Mouse (Mus musculus) liver, embryonic 15.5 days (tissue): ENCODE results near the gene Adh1. TPM values are rescaled to one million over a fixed set of nuclear protein-coding genes. Genes with fewer than 3 reads are reported as not detected.
A peak's percentile ranks its signal among the peaks of the same experiment; 100 is the strongest.

ENCODE experiments used
- ATAC-seq: fragments of 200-750 bp; cut with Nextera tagmentation; 2 replicates; pipeline ENCODE4 v1.8.0; 2017; ENCODE audit warnings: moderate number of reproducible peaks, mild to moderate bottlenecking, moderate library complexity; ENCODE audit not compliant: insufficient read depth
- H3K27ac ChIP-seq: fragments of 300-500 bp; sonication (generic); replicated peaks from 2 replicates; pipeline ENCODE4 v1.5.1; 2015; ENCODE audit warnings: mild to moderate bottlenecking, inconsistent platforms
- H3K27me3 ChIP-seq: fragments of 300-500 bp; sonication (generic); 2 replicates; pipeline ENCODE4 v1.6.1; 2015; ENCODE audit warnings: mild to moderate bottlenecking, inconsistent platforms
- H3K36me3 ChIP-seq: fragments of 300-500 bp; sonication (generic); replicated peaks from 2 replicates; pipeline ENCODE4 v1.6.1; 2015; ENCODE audit warnings: moderate library complexity, mild to moderate bottlenecking, inconsistent platforms
- H3K4me1 ChIP-seq: fragments of 300-500 bp; sonication (generic); replicated peaks from 2 replicates; pipeline ENCODE4 v1.6.1; 2015; ENCODE audit warnings: inconsistent platforms
- H3K4me2 ChIP-seq: fragments of 300-500 bp; sonication (generic); 2 replicates; pipeline ENCODE4 v1.6.1; 2015; ENCODE audit warnings: moderate library complexity, mild to moderate bottlenecking, inconsistent platforms
- H3K4me3 ChIP-seq: fragments of 300-500 bp; sonication (generic); replicated peaks from 2 replicates; pipeline ENCODE4 v1.5.1; 2015; ENCODE audit warnings: mild to moderate bottlenecking, inconsistent platforms
- H3K9ac ChIP-seq: fragments of 300-500 bp; sonication (generic); 2 replicates; pipeline ENCODE4 v1.6.1; 2015; ENCODE audit warnings: moderate library complexity, mild to moderate bottlenecking, inconsistent platforms
- H3K9me3 ChIP-seq: fragments of 300-500 bp; sonication (generic); replicated peaks from 2 replicates; pipeline ENCODE4 v1.6.1; 2016; ENCODE audit warnings: inconsistent platforms
- WGBS: fragments of 180-500 bp; shearing (Covaris S2); methylation state at CpG from one replicate; pipeline ENCODE4 v1.1.7; 2015; ENCODE audit warnings: mixed read lengths; ENCODE audit not compliant: insufficient replicate concordance; 5-methylcytosine and 5-hydroxymethylcytosine counted together
- polyA plus RNA-seq: library from polyadenylated mRNA; unstranded; fragments of >200 nt; fragmentation: Nextera tagmentation; extraction: Ambion mirVana; gene quantifications from 2 replicates; pipeline ENCODE4 v1.2.1, GENCODE M21; 2015

Adh1 gene
- polyA plus RNA-seq = 37.2 and 68.3 TPM in 2 replicates

- Histone ChIP-seq H3K4me3 (no peak within 1 kb of the TSS), H3K4me2 (no peak within 1 kb of the TSS), H3K9me3 (no peaks in the 10 kb centered on the region), H3K4me1 (0 out of 2 replicates have a peak, but pooled peaks cover 5% of the 10 kb centered on the region), H3K9ac (no peak within 1 kb of the TSS), H3K27ac (no peak within 1 kb of the TSS), H3K27me3 (no peaks in the 10 kb centered on the region), H3K36me3 (no peaks in the 10 kb centered on the region)
- 62% methylated on average over 11 of the region's 11 CpGs for WGBS
- no peak for ATAC-seq
Measured at GRCm38 (mm10) chr3:138260721-138261669, at the start of gene Adh1. Gene Adh1, plus strand, starts transcription at chr3:138260991.

GRCm38 (mm10) chr3:138212431-138212951 lies 48.3 kb upstream of the Adh1 start:
- H3K4me3 ChIP-seq = no peak overlapping the region
- WGBS = 70% methylated on average over 4 of the region's 4 CpGs
- H3K9me3 ChIP-seq = no peaks in the 10 kb centered on the region
- no peak for ATAC-seq
- H3K9ac ChIP-seq = no peak overlapping the region
- H3K4me2 ChIP-seq = no peak overlapping the region
- no peak overlapping the region for H3K27ac ChIP-seq
- H3K4me1 ChIP-seq = no peaks in the 10 kb centered on the region
- H3K36me3 ChIP-seq = no peaks in the 10 kb centered on the region
- H3K27me3 ChIP-seq = no peaks in the 10 kb centered on the region

- no peak overlapping the region for H3K4me2 ChIP-seq
- no peaks in the 10 kb centered on the region for H3K4me1 ChIP-seq
- no peak overlapping the region for H3K27ac ChIP-seq
- no peaks in the 10 kb centered on the region for H3K9me3 ChIP-seq
- H3K9ac ChIP-seq = no peak overlapping the region
- no peaks in the 10 kb centered on the region for H3K36me3 ChIP-seq
- no peaks in the 10 kb centered on the region for H3K27me3 ChIP-seq
- H3K4me3 ChIP-seq = no peak overlapping the region
- ATAC-seq = no peak
- WGBS = 62% methylated on average over 11 of the region's 11 CpGs
Measured at GRCm38 (mm10) chr3:138215395-138215989, 45.3 kb upstream of the Adh1 start.

GRCm38 (mm10) chr3:138216091-138216490 lies 44.7 kb upstream of the Adh1 start:
- Histone ChIP-seq H3K4me2 (no peak overlapping the region), H3K9ac (no peak overlapping the region), H3K4me3 (no peak overlapping the region), H3K36me3 (no peaks in the 10 kb centered on the region), H3K4me1 (no peaks in the 10 kb centered on the region), H3K27me3 (no peaks in the 10 kb centered on the region), H3K27ac (no peak overlapping the region), H3K9me3 (no peaks in the 10 kb centered on the region)
- WGBS = 75% methylated on average over 8 of the region's 8 CpGs
- no peak for ATAC-seq

- H3K4me2 ChIP-seq = no peak within 1 kb of the TSS
Measured at GRCm38 (mm10) chr3:138217631-138218264, 43.0 kb upstream of the Adh1 start, which contains the start of gene Adh7. Gene Adh7, plus strand, starts transcription at chr3:138217760.

GRCm38 (mm10) chr3:138221116-138221515 lies 39.7 kb upstream of the Adh1 start:
- Histone ChIP-seq H3K4me1 (0 out of 2 replicates have a peak, but pooled peaks cover 4% of the 10 kb centered on the region), H3K27ac (no peak overlapping the region), H3K9me3 (no peaks in the 10 kb centered on the region), H3K9ac (no peak overlapping the region), H3K4me2 (no peak overlapping the region), H3K4me3 (no peak overlapping the region), H3K27me3 (no peaks in the 10 kb centered on the region), H3K36me3 (no peaks in the 10 kb centered on the region)
- WGBS = 68% methylated on average over 11 of the region's 11 CpGs
- no peak for ATAC-seq

More at GRCm38 (mm10) chr3:138217631-138218264, 43.0 kb upstream of the Adh1 start, which contains the start of gene Adh7:
- Histone ChIP-seq H3K4me1 (0 out of 2 replicates have a peak, but pooled peaks cover 4% of the 10 kb centered on the region), H3K36me3 (no peaks in the 10 kb centered on the region), H3K27ac (no peak within 1 kb of the TSS), H3K9ac (no peak within 1 kb of the TSS), H3K9me3 (no peaks in the 10 kb centered on the region), H3K4me3 (no peak within 1 kb of the TSS), H3K27me3 (no peaks in the 10 kb centered on the region)
- WGBS = 52% methylated on average over 10 of the region's 10 CpGs
- no peak for ATAC-seq

GRCm38 (mm10) chr3:138222511-138222910 lies 38.3 kb upstream of the Adh1 start:
- Histone ChIP-seq H3K9me3 (no peaks in the 10 kb centered on the region), H3K27me3 (no peaks in the 10 kb centered on the region), H3K36me3 (no peaks in the 10 kb centered on the region), H3K27ac (no peak overlapping the region), H3K9ac (no peak overlapping the region), H3K4me3 (no peak overlapping the region), H3K4me1 (0 out of 2 replicates have a peak, but pooled peaks cover 4% of the 10 kb centered on the region), H3K4me2 (no peak overlapping the region)
- ATAC-seq = no peak
- WGBS = 37% methylated on average over 4 of the region's 4 CpGs

GRCm38 (mm10) chr3:138222952-138223351 lies 37.8 kb upstream of the Adh1 start:
- Histone ChIP-seq H3K9me3 (no peaks in the 10 kb centered on the region), H3K9ac (no peak overlapping the region), H3K4me3 (no peak overlapping the region), H3K27ac (no peak overlapping the region), H3K36me3 (no peaks in the 10 kb centered on the region), H3K4me1 (0 out of 2 replicates have a peak, but pooled peaks cover 4% of the 10 kb centered on the region), H3K4me2 (no peak overlapping the region), H3K27me3 (no peaks in the 10 kb centered on the region)
- 32% methylated on average over 5 of the region's 5 CpGs for WGBS
- ATAC-seq = no peak

GRCm38 (mm10) chr3:138224363-138224954 lies 36.3 kb upstream of the Adh1 start:
- Histone ChIP-seq H3K4me3 (no peak overlapping the region), H3K27ac (no peak overlapping the region), H3K9ac (no peak overlapping the region), H3K36me3 (no peaks in the 10 kb centered on the region), H3K4me1 (0 out of 2 replicates have a peak, but pooled peaks cover 4% of the 10 kb centered on the region), H3K4me2 (no peak overlapping the region), H3K27me3 (no peaks in the 10 kb centered on the region), H3K9me3 (no peaks in the 10 kb centered on the region)
- peak; percentile 45; the same call in 1 of the 2 replicates for ATAC-seq
- WGBS = 75% methylated on average over 13 of the region's 13 CpGs

- no peaks in the 10 kb centered on the region for H3K27me3 ChIP-seq
- H3K27ac ChIP-seq = no peak overlapping the region
- no peak overlapping the region for H3K4me2 ChIP-seq
- no peak overlapping the region for H3K4me3 ChIP-seq
- no peak overlapping the region for H3K9ac ChIP-seq
- no peaks in the 10 kb centered on the region for H3K36me3 ChIP-seq
- H3K4me1 ChIP-seq = 0 out of 2 replicates have a peak, but pooled peaks cover 4% of the 10 kb centered on the region
- no peak for ATAC-seq
- no peaks in the 10 kb centered on the region for H3K9me3 ChIP-seq
- 65% methylated on average over 6 of the region's 7 CpGs for WGBS
Measured at GRCm38 (mm10) chr3:138225331-138225730, 35.5 kb upstream of the Adh1 start.
